Mouse (Mus musculus) hindbrain, embryonic 16.5 days (tissue): Measurements from ENCODE around the gene Aif1. TPM values are rescaled to one million over a fixed set of nuclear protein-coding genes. Genes with fewer than 3 reads are reported as not detected.
A peak's percentile ranks its signal among the peaks of the same experiment; 100 is the strongest.

Source experiments
- ATAC-seq: fragments of 200-750 bp; cut with Nextera tagmentation; 2 replicates; pipeline ENCODE4 v1.8.0; 2017; ENCODE audit warnings: moderate TSS enrichment, moderate library complexity
- H3K27ac ChIP-seq: fragments of 300-500 bp; sonication (generic); 2 replicates; pipeline ENCODE4 v1.5.1; 2014; ENCODE audit warnings: low read depth, mild to moderate bottlenecking, control low read depth, low read length, moderate library complexity
- H3K27me3 ChIP-seq: fragments of 300-500 bp; sonication (generic); replicated peaks from 2 replicates; pipeline ENCODE4 v1.6.1; 2014; ENCODE audit warnings: low read length; ENCODE audit not compliant: control insufficient read depth, insufficient read depth
- H3K36me3 ChIP-seq: fragments of 300-500 bp; sonication (generic); 2 replicates; pipeline ENCODE4 v1.6.1; 2014; ENCODE audit warnings: mild to moderate bottlenecking, low read length, moderate library complexity, mixed read lengths; ENCODE audit not compliant: control insufficient read depth, insufficient read depth
- H3K4me1 ChIP-seq: fragments of 300-500 bp; sonication (generic); 2 replicates; pipeline ENCODE4 v1.6.1; 2014; ENCODE audit warnings: low read depth, low read length; ENCODE audit not compliant: control insufficient read depth, insufficient read depth
- H3K4me2 ChIP-seq: fragments of 300-500 bp; sonication (generic); 2 replicates; pipeline ENCODE4 v1.6.1; 2014; ENCODE audit warnings: mild to moderate bottlenecking, low read length, control low read depth, moderate library complexity
- H3K4me3 ChIP-seq: fragments of 300-500 bp; sonication (generic); 2 replicates; pipeline ENCODE4 v1.5.1; 2014; ENCODE audit warnings: mild to moderate bottlenecking, low read length, control low read depth, moderate library complexity
- H3K9ac ChIP-seq: fragments of 300-500 bp; sonication (generic); 2 replicates; pipeline ENCODE4 v1.6.1; 2014; ENCODE audit warnings: low read depth, mild to moderate bottlenecking, control low read depth, low read length, moderate library complexity
- H3K9me3 ChIP-seq: fragments of 300-500 bp; sonication (generic); 2 replicates; pipeline ENCODE4 v1.6.1; 2014; ENCODE audit warnings: mild to moderate bottlenecking, low read length, moderate library complexity; ENCODE audit not compliant: control insufficient read depth
- WGBS: fragments of 180-500 bp; shearing (Covaris S2); extraction: QIAGEN DNeasy Blood & Tissue Kit; methylation state at CpG from one replicate; pipeline ENCODE4 v1.1.7; 2014; 5-methylcytosine and 5-hydroxymethylcytosine counted together
- microRNA-seq: library from miRNA; unstranded; fragments of <30 nt; microRNA quantifications from one replicate; pipeline ENCODE4, GENCODE M21; 2017
- polyA plus RNA-seq: library from polyadenylated mRNA; unstranded; fragments of >200 nt; fragmentation: Nextera tagmentation; extraction: Ambion mirVana; gene quantifications from 2 replicates; pipeline ENCODE4 v1.2.1, GENCODE M21; 2015

Gene Aif1
- polyA plus RNA-seq, 1 experiment from 2014 or later: 10.1 TPM

GRCm38 (mm10) chr17:35121871-35122303 is 54.0 kb downstream of the Aif1 start, which contains the start of gene Csnk2b:
Gene Csnk2b, minus strand, starts transcription at chr17:35122053.
- Histone ChIP-seq H3K4me2 (peak within 1 kb of the TSS; percentile 96), H3K9me3 (no peaks in the 10 kb centered on the region), H3K4me3 (peak within 1 kb of the TSS; percentile 94), H3K27me3 (no peaks in the 10 kb centered on the region), H3K27ac (peak within 1 kb of the TSS; percentile 88), H3K36me3 (peaks cover 16% of the 10 kb centered on the region), H3K4me1 (peaks cover 28% of the 10 kb centered on the region), H3K9ac (peak within 1 kb of the TSS; percentile 95)
- ATAC-seq: no peak; the same call in none of the 2 replicates
- under 1% methylated on average over 19 of the region's 19 CpGs for WGBS

GRCm38 (mm10) chr17:35121143-35121799 is 54.6 kb downstream of the Aif1 start, which contains the start of gene Gpank1:
Gene Gpank1, plus strand, starts transcription at chr17:35121455.
- Histone ChIP-seq H3K4me3 (peak within 1 kb of the TSS; percentile 94), H3K9me3 (no peaks in the 10 kb centered on the region), H3K27ac (peak within 1 kb of the TSS; percentile 88), H3K27me3 (no peaks in the 10 kb centered on the region), H3K4me2 (peak within 1 kb of the TSS; percentile 96), H3K4me1 (peaks cover 24% of the 10 kb centered on the region), H3K36me3 (peaks cover 18% of the 10 kb centered on the region), H3K9ac (peak within 1 kb of the TSS; percentile 95)
- 0% methylated on average over 48 of the region's 50 CpGs for WGBS
- peak; percentile 96 for ATAC-seq

Small RNA genes lying within 50 kb of the gene (microRNA-seq; reads per million reads assigned to microRNA genes)
- gene Mir6973a (not detected), gene Mir6974 (not detected)

Other genes starting within 250 kb of the Aif1 start
- gene Neu1, start 244.8 kb downstream of the Aif1 start, polyA plus RNA-seq: 41.7 and 42.1 TPM in 2 replicates
- gene Hspa1b, start 216.8 kb downstream of the Aif1 start, polyA plus RNA-seq: 0.45 and 0.74 TPM in 2 replicates
- gene Gm20481, start 206.2 kb downstream of the Aif1 start, polyA plus RNA-seq: not detected in 2 replicates
- gene Hspa1a, start 203.9 kb downstream of the Aif1 start, polyA plus RNA-seq: 15.3 and 18.1 TPM in 2 replicates
- 1.4 and 1.6 TPM in 2 replicates for gene Hspa1l, start 203.4 kb downstream of the Aif1 start, polyA plus RNA-seq
- gene Lsm2, start 194.2 kb downstream of the Aif1 start, polyA plus RNA-seq: 106 and 113 TPM in 2 replicates
- gene Vars, start 175.1 kb downstream of the Aif1 start, polyA plus RNA-seq: 50.7 and 61.7 TPM in 2 replicates
- 0.08 and 0.19 TPM in 2 replicates for gene Vwa7, start 159.5 kb downstream of the Aif1 start, polyA plus RNA-seq
- gene Sapcd1, start 148.1 kb downstream of the Aif1 start, polyA plus RNA-seq: 1.7 TPM in 2 replicates
- 1.8 and 2.5 TPM in 2 replicates for gene Msh5, start 129.3 kb downstream of the Aif1 start, polyA plus RNA-seq
- gene Clic1, start 126.1 kb downstream of the Aif1 start, polyA plus RNA-seq: 85.2 and 88.5 TPM in 2 replicates
- gene Ddah2, start 117.0 kb downstream of the Aif1 start, polyA plus RNA-seq: 338 and 363 TPM in 2 replicates
- gene Ly6g6c, start 110.7 kb downstream of the Aif1 start, polyA plus RNA-seq: not detected in 2 replicates
- gene Mpig6b, start 109.9 kb downstream of the Aif1 start, polyA plus RNA-seq: 0.13 and 0.21 TPM in 2 replicates
- gene Ly6g6e, start 99.2 kb downstream of the Aif1 start, polyA plus RNA-seq: 0.16 and 0.34 TPM in 2 replicates
- 0.68 and 1.0 TPM in 2 replicates for gene Ly6g6d, start 98.0 kb downstream of the Aif1 start, polyA plus RNA-seq
- 0.22 TPM in 1 of 2 replicates, not detected in the other for gene Ly6g6f, start 90.5 kb downstream of the Aif1 start, polyA plus RNA-seq
- gene Abhd16a, start 86.8 kb downstream of the Aif1 start, polyA plus RNA-seq: 113 and 115 TPM in 2 replicates
- not detected in 2 replicates for gene Ly6g5c, start 67.8 kb downstream of the Aif1 start, polyA plus RNA-seq
- gene Ly6g5b, start 60.6 kb downstream of the Aif1 start, polyA plus RNA-seq: 0.93 and 1.5 TPM in 2 replicates
- 20.7 and 23.7 TPM in 2 replicates for gene Gpank1, start 54.6 kb downstream of the Aif1 start, polyA plus RNA-seq
- gene Csnk2b, start 54.0 kb downstream of the Aif1 start, polyA plus RNA-seq: 319 and 346 TPM in 2 replicates
- gene D17H6S53E, start 49.7 kb downstream of the Aif1 start, polyA plus RNA-seq: 8.9 TPM in 2 replicates
- not detected in 2 replicates for gene Apom, start 44.0 kb downstream of the Aif1 start, polyA plus RNA-seq
- gene Bag6, start 40.9 kb downstream of the Aif1 start, polyA plus RNA-seq: 50.9 and 65.2 TPM in 2 replicates
- 138 and 153 TPM in 2 replicates for gene Prrc2a, start 11.2 kb downstream of the Aif1 start, polyA plus RNA-seq
- 4.8 and 7.3 TPM in 2 replicates for gene Lst1, start 12.4 kb upstream of the Aif1 start, polyA plus RNA-seq
- 1.1 and 1.2 TPM in 2 replicates for gene Ltb, start 18.4 kb upstream of the Aif1 start, polyA plus RNA-seq
- not detected in 2 replicates for gene Tnf, start 25.9 kb upstream of the Aif1 start, polyA plus RNA-seq
- 0.37 and 0.80 TPM in 2 replicates for gene Lta, start 29.3 kb upstream of the Aif1 start, polyA plus RNA-seq
- 0.34 and 0.45 TPM in 2 replicates for gene Gm16181, start 44.8 kb upstream of the Aif1 start, polyA plus RNA-seq
- 140 and 151 TPM in 2 replicates for gene Atp6v1g2, start 57.6 kb upstream of the Aif1 start, polyA plus RNA-seq
- 9.8 and 10.1 TPM in 2 replicates for gene Nfkbil1, start 59.7 kb upstream of the Aif1 start, polyA plus RNA-seq
- 331 and 355 TPM in 2 replicates for gene Ddx39b, start 65.7 kb upstream of the Aif1 start, polyA plus RNA-seq
- 125 and 134 TPM in 2 replicates for gene H2-D1, start 86.7 kb upstream of the Aif1 start, polyA plus RNA-seq
- 0.64 and 0.67 TPM in 2 replicates for gene H2-Q1, start 144.3 kb upstream of the Aif1 start, polyA plus RNA-seq
- gene H2-Q2, start 166.2 kb upstream of the Aif1 start, polyA plus RNA-seq: 3.7 and 6.3 TPM in 2 replicates
- 0.89 TPM in 2 replicates for gene H2-Q4, start 203.5 kb upstream of the Aif1 start, polyA plus RNA-seq
- 1.1 and 1.2 TPM in 2 replicates for gene H2-Q6, start 248.8 kb upstream of the Aif1 start, polyA plus RNA-seq